Mouse (Mus musculus) midbrain, postnatal 0 days (tissue): Measurements from ENCODE around the gene Ssh2. TPM values are rescaled to one million over a fixed set of nuclear protein-coding genes. Genes with fewer than 3 reads are reported as not detected.
A peak's percentile ranks its signal among the peaks of the same experiment; 100 is the strongest.

Experiments
- ATAC-seq: fragments of 200-750 bp; cut with Nextera tagmentation; 2 replicates; pipeline ENCODE4 v1.8.0; 2017; ENCODE audit warnings: moderate number of reproducible peaks, mild to moderate bottlenecking, moderate TSS enrichment, moderate library complexity; ENCODE audit not compliant: low FRiP score
- DNase-seq: peaks from one replicate; pipeline ENCODE4 v3.0.0-alpha.2; 2015; ENCODE audit warnings: low spot score
- H3K27ac ChIP-seq: fragments of 300-500 bp; sonication (generic); 2 replicates; pipeline ENCODE4 v1.5.1; 2014; ENCODE audit warnings: low read depth, mild to moderate bottlenecking, low read length, mixed read lengths
- H3K27me3 ChIP-seq: fragments of 300-500 bp; sonication (generic); 2 replicates; pipeline ENCODE4 v1.6.1; 2014; ENCODE audit warnings: low read length, control low read depth, mixed read lengths; ENCODE audit not compliant: insufficient read depth
- H3K36me3 ChIP-seq: fragments of 300-500 bp; sonication (generic); 2 replicates; pipeline ENCODE4 v1.6.1; 2014; ENCODE audit warnings: low read length, control low read depth, mixed read lengths; ENCODE audit not compliant: insufficient read depth
- H3K4me1 ChIP-seq: fragments of 300-500 bp; sonication (generic); 2 replicates; pipeline ENCODE4 v1.6.1; 2014; ENCODE audit warnings: mild to moderate bottlenecking, control low read depth, antibody characterized with exemption, low read length, mixed read lengths; ENCODE audit not compliant: insufficient read depth
- H3K4me2 ChIP-seq: fragments of 300-500 bp; sonication (generic); 2 replicates; pipeline ENCODE4 v1.6.1; 2014; ENCODE audit warnings: low read depth, mild to moderate bottlenecking, low read length, mixed read lengths; ENCODE audit not compliant: poor library complexity, severe bottlenecking
- H3K4me3 ChIP-seq: fragments of 300-500 bp; sonication (generic); 2 replicates; pipeline ENCODE4 v1.5.1; 2014; ENCODE audit warnings: low read depth, mild to moderate bottlenecking, low read length, moderate library complexity
- H3K9ac ChIP-seq: fragments of 300-500 bp; sonication (generic); replicated peaks from 2 replicates; pipeline ENCODE4 v1.6.1; 2014; ENCODE audit warnings: mild to moderate bottlenecking, low read length, moderate library complexity, mixed read lengths; ENCODE audit not compliant: poor library complexity, severe bottlenecking
- H3K9me3 ChIP-seq: fragments of 300-500 bp; sonication (generic); 2 replicates; pipeline ENCODE4 v1.6.1; 2016; ENCODE audit warnings: low read length, control low read depth
- CTCF ChIP-seq: IDR thresholded peaks from 2 replicates; pipeline ENCODE4 v1.5.1; 2016; ENCODE audit warnings: antibody characterized with exemption, mild to moderate bottlenecking
- WGBS: fragments of 180-500 bp; shearing (Covaris S2); extraction: QIAGEN DNeasy Blood & Tissue Kit; methylation state at CpG from one replicate; pipeline ENCODE4 v1.1.7; 2014; 5-methylcytosine and 5-hydroxymethylcytosine counted together
- polyA plus RNA-seq: library from polyadenylated mRNA; unstranded; fragments of >200 nt; fragmentation: Nextera tagmentation; extraction: Ambion mirVana; gene quantifications from 2 replicates; pipeline ENCODE4 v1.2.1, GENCODE M21; 2015
- total RNA-seq: library from RNA; depleted of rRNA; stranded (reverse); fragments of >200 nt; gene quantifications from 2 replicates; pipeline ENCODE4 v1.2.3, GENCODE M21; 2014

Gene Ssh2
- total and polyA plus RNA-seq, 2 experiments from 2014 or later, result 14.5 to 43.2 TPM

DNA sequence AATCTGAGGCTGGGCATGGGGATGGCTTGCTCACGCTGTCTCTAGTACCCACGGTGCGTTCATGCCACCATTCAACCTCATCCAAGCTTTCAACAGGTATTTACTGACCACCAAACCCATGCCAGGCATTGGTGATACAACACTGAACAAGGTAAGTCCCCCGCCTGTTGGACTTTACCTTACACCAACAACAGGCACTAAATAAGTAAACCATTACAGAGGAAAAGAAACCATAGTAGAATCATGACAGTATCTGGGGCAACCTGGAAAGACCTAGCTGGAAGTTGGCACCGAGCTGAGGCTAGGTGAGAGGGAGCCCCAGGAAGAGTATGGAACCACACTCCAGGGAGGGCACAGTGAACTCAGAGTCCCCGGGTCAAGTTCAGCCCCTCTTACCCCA, 260.8 kb downstream of the Ssh2 start:
- Histone ChIP-seq H3K4me1 (no peaks in the 10 kb centered on the region; the same call in 1 of the 2 replicates), H3K36me3 (peaks cover 28% of the 10 kb centered on the region), H3K9ac (no peak overlapping the region), H3K27ac (no peak overlapping the region), H3K4me2 (no peak overlapping the region), H3K27me3 (no peaks in the 10 kb centered on the region), H3K4me3 (no peak overlapping the region), H3K9me3 (no peaks in the 10 kb centered on the region)
- DNase-seq (no peak), ATAC-seq (no peak)
- no peak for TF ChIP-seq CTCF
- WGBS, result 92% methylated on average over 6 of the region's 6 CpGs

GRCm38 (mm10) chr11:77483043-77483442, 267.0 kb downstream of the Ssh2 start:
- no peak for ATAC-seq
- no peak overlapping the region for H3K4me3 ChIP-seq
- no peak overlapping the region for H3K4me2 ChIP-seq
- no peak for TF ChIP-seq CTCF
- DNase-seq, result no peak
- no peak overlapping the region for H3K9ac ChIP-seq
- no peaks in the 10 kb centered on the region for H3K9me3 ChIP-seq
- H3K27me3 ChIP-seq, result no peaks in the 10 kb centered on the region
- no peaks in the 10 kb centered on the region for H3K36me3 ChIP-seq
- H3K27ac ChIP-seq, result no peak overlapping the region
- WGBS, result 78% methylated on average over 3 of the region's 3 CpGs
- peaks cover 27% of the 10 kb centered on the region; the same call in 1 of the 2 replicates for H3K4me1 ChIP-seq

- TF ChIP-seq CTCF, result no peak
- H3K27me3 ChIP-seq, result no peaks in the 10 kb centered on the region
- H3K27ac ChIP-seq, result no peak overlapping the region
- H3K9ac ChIP-seq, result no peak overlapping the region
- no peak for ATAC-seq
- H3K36me3 ChIP-seq, result no peaks in the 10 kb centered on the region
- no peak for DNase-seq
- no peak overlapping the region for H3K4me2 ChIP-seq
- peaks cover 28% of the 10 kb centered on the region; the same call in 1 of the 2 replicates for H3K4me1 ChIP-seq
- no peak overlapping the region for H3K4me3 ChIP-seq
- WGBS, result 76% methylated on average over 11 of the region's 11 CpGs
- no peaks in the 10 kb centered on the region for H3K9me3 ChIP-seq
Observed at GRCm38 (mm10) chr11:77483510-77484255, 267.6 kb downstream of the Ssh2 start.

GRCm38 (mm10) chr11:77485229-77485628, 269.1 kb downstream of the Ssh2 start:
- ATAC-seq, result no peak
- 46% methylated on average over 6 of the region's 6 CpGs for WGBS
- Histone ChIP-seq H3K9ac (no peak overlapping the region), H3K4me1 (peaks cover 28% of the 10 kb centered on the region; the same call in 1 of the 2 replicates), H3K4me2 (0 out of 2 replicates have a peak overlapping the region, but pooled peaks have one; percentile 6), H3K36me3 (no peaks in the 10 kb centered on the region), H3K27me3 (no peaks in the 10 kb centered on the region), H3K4me3 (no peak overlapping the region), H3K27ac (no peak overlapping the region), H3K9me3 (no peaks in the 10 kb centered on the region)
- peak; percentile 56 for DNase-seq
- TF ChIP-seq CTCF, result no peak

DNA sequence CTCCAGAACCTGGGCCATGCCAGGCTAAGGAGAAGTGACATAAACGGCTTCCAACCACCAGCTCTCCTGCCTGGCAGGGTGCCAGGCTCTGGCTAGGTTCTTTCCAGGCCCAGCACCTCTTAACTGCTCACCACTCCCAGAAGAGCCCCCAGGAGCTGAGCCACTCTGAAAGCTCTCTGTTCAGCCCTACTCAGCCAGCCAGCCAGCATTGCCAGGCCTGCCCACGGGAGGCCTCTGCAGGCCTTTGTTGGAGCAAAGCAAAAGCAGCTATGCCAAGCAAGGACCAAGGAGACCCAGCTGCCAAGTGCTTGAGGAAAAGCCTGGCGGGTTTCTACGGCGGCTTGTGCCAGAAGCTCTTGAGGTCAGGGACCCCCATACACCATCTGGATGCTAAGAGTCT, 270.7 kb downstream of the Ssh2 start:
- Histone ChIP-seq H3K27ac (peak overlapping the region; percentile 32; the same call in 1 of the 2 replicates), H3K27me3 (no peaks in the 10 kb centered on the region), H3K9me3 (no peaks in the 10 kb centered on the region), H3K9ac (peak overlapping the region; percentile 30; the same call in 1 of the 2 replicates), H3K4me3 (peak overlapping the region; percentile 14; the same call in 1 of the 2 replicates), H3K4me2 (peak overlapping the region; percentile 86), H3K36me3 (no peaks in the 10 kb centered on the region), H3K4me1 (peaks cover 33% of the 10 kb centered on the region; the same call in 1 of the 2 replicates)
- ATAC-seq (no peak), DNase-seq (peak; percentile 86)
- WGBS, result 38% methylated on average over 5 of the region's 5 CpGs
- TF ChIP-seq CTCF, result peak; percentile 38; the same call in 1 of the 2 replicates
